Mouse (Mus musculus) ZHBTc4 (cell line): Measurements from ENCODE around the gene Gm27027.
A peak's percentile ranks its signal among the peaks of the same experiment; 100 is the strongest.

Experiments used
- DNase-seq: peaks from one replicate; pipeline ENCODE4 v3.0.0-alpha.2; 2011; ENCODE audit warnings: low read depth, low spot score

Gm27027 gene

DNA sequence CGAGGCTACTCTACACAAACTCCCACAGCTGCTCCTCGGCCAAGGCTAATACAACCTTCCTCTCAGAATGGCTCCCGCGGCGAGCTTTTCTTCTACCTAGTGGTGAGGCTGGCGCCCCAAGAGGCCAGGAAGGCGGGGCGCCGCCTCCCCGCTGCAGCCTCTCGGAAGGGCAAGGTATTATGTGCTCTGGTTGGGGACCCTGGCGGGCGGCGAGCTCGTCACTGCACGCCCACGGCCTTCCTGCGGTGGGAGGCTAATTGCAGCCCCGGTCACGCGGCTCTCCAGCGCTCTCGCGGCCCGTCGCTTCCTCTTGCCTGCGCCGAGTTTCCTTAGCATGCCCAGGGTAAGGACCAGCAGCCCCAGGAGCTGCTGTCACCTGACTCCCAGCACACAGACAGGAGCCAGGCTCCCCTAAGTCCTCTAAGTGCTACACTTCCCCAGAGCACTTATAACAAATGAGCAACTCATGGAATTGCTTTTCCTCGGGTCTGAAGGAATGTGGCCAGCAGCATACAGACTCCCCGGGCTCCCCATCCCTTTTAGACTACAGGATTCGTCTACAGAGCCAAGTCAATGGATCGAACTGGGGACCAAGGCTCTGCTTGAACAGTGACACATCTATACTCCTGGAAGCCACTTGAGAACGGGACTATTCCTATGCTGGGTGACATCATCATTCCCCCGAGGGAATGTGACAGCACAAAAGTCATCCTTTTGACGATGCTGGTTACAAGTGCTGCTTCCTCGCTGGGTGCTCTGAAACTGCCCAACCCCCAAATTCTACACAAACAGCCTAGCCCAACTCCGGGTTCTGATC lies 19.5 kb downstream of the Gm27027 start:
- DNase-seq, result peak; percentile 66

DNA sequence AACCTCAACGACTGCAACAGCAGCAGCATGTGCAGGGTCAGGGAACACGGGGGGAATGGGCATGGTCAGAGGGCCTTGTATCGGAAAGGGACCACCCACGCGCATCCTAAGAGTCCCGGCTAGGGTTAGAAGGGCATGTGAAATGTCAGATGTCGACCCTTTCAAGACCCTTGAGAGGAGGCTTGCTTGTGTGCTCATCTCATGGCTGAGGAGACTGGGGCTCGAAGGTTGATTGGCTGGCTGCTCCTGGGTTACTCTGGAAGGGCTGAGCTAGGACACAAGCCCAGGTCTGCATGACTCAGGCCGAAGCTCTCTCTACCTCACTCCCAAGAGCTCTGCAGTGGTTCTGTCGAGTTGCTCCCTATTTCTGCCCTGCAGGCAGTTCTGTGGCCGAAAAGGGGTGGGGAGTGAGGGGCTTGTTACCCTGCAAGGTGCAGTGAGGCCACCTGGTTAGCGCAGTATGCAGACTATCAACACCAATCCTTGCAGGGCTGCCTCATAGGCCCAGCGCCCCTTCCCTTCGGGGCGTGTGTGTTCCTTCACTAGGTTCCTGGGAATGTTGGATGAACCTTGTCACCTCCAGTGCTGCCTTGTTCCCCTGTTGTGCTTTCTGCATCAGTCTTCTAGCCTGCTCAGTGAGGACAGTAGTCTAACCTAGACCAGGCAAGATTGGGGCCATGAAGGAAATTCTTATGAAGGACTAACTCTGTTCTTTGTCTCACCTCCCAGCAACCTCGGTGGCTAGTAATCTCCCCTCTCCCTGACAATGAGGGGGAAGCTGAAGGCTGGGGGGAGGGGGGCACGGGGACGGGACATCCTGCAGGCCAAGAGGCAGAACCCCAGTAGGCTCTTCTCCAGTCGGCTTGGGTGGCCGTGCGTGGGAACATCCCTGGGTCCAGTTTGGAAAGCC lies 20.4 kb downstream of the Gm27027 start:
- DNase-seq, result peak; percentile 23

GRCm38 (mm10) chr2:93975041-93975440 lies 21.1 kb downstream of the Gm27027 start:
- DNase-seq, result peak; percentile 23

DNA sequence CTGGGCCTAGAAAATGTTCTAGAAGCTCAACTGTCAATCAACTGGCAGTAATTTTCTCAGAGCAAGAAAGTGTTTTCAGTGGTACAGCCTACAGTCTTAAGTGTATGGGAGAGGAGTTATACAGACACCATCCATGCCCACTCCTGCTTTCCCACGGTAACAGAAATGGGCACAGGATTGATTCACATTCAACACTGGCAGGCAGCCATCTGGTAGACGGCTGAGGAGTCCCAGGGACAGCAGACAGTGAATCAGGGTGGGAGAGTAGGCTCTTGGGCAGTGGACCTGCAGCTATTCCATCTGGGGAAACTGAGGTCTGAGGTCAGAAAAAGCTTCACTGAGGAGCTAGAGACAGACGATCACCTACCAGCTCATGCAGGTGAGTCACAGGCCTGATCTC lies 24.5 kb downstream of the Gm27027 start:
- no peak for DNase-seq

DNA sequence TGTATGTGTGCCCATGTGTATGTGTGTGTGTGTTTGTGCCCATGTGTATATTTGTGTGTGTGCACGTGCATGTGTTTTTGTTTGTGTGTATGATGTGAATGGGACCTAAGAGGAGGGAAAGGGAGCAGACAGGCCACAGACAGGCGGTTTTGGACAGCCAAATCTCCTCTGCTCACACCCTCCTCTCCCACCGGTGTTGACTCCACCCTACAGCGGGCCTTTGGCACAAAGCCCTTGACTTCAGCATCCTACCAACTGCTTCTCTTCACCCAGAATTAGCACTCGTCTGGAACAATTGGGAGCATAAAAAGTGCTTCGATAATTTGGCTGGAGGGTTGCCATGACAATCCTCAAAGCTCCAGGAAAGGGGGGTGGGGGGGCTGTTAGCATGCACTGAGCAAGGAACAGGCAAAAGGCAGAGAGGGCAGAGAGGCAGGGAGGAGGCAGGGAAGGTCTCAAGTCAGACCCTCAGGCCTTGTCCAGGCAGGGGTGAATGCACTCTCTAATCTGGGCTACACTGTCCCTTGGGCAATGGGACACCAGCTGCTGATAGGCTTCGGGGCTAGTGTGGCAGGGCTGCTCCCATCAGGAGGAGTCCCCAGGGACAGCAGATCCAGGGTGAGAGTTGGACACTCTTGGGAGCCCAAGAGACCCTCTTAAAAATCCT lies 31.5 kb downstream of the Gm27027 start:
- DNase-seq, result no peak

- no peak for DNase-seq
Observed at GRCm38 (mm10) chr2:93963802-93964201, 32.4 kb downstream of the Gm27027 start.

GRCm38 (mm10) chr2:93961716-93962115 lies 34.4 kb downstream of the Gm27027 start:
- DNase-seq, result no peak

DNA sequence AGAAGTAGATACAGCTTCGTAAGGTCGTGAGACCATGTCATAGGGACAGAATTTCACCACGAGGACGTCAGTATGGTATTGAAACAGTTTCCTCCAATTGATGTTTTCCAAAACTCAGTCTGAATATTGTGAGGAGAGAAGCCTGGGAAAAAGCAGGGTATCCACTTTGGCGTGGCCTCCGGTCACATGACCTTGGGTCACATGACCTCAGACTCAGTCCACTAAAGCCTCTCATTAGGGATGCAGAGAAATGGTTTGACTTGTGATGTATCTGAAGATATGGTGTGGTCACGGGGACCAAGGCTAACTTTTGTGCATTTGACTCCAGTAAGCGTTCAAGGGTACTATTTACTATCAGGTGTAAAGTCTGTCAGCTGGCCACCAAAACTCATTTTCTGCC lies 36.8 kb downstream of the Gm27027 start:
- no peak for DNase-seq

DNA sequence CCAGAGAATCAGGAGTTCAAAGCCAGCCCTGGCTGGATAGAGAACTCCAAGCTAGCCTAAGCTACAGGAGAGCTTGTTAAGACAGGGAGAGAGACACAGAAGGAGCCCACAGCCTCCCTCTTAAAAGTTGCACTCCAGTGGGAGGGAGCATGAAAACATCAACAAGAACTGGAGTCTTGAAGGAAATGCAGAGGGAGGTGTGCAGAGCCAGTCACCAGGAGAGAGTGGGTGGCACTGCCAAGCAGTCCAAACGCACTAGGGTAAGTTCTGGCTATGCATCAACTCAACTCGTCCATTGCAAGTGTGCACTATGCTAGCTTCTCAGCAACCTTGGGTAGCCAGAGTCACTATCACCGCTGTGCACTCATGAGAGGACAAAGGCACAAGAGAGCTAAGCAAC lies 37.9 kb downstream of the Gm27027 start:
- DNase-seq, result no peak

- DNase-seq, result no peak
Observed at GRCm38 (mm10) chr2:93957785-93958175, 38.4 kb downstream of the Gm27027 start.

- peak; percentile 67 for DNase-seq
Observed at GRCm38 (mm10) chr2:93956908-93957784, 39.0 kb downstream of the Gm27027 start, which contains the start of gene Gm13889. Gene Gm13889 (minus strand): TSS chr2:93957201.

- peak; percentile 74 for DNase-seq
Observed at GRCm38 (mm10) chr2:93956331-93956801, 39.8 kb downstream of the Gm27027 start.

DNA sequence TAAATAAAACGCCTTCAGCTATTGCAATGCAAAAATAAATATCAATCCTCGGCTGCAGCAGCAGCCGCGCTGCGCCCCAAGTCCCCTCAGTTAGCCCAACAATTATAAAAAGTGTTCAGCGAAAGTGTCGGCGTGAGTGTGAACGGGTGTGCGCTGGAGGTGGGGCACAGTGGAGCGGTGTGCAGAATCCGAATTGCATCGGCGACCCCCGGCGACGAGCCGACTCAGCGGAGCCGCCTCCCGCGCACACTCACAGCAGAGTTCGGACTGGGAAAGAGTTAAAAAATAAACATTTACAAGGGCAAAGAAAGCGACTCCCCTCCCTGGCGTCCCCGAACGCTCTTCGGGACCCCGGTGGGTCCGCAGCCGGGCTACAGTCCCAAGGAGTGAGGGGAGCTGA lies 40.3 kb downstream of the Gm27027 start:
- no peak for DNase-seq

- peak; percentile 74 for DNase-seq
Observed at GRCm38 (mm10) chr2:93954781-93955578, 41.2 kb downstream of the Gm27027 start.

DNA sequence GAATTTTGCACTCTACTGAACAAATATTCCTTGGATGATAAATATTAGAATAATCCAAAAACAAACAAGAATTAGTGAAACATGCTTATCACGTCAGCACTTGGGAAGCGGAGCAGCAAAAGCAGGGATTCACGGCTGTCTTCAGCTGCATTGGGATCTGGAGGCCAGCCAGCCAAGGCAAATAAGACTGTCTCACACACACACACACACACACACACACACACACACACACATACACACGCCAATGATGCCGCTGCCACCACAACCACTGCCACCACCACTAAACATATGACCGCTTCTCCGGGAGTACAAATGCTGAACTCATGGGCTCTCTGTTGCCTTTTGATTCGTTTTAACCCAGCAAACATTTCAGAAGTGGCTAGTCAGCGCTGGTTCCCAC lies 42.4 kb downstream of the Gm27027 start:
- DNase-seq, result no peak

GRCm38 (mm10) chr2:93946976-93947375 lies 49.2 kb downstream of the Gm27027 start:
- DNase-seq, result no peak

- no peak for DNase-seq
Observed at GRCm38 (mm10) chr2:93944855-93945254, 51.3 kb downstream of the Gm27027 start.

GRCm38 (mm10) chr2:93944099-93944498 lies 52.1 kb downstream of the Gm27027 start:
- DNase-seq, result peak; percentile 88

DNA sequence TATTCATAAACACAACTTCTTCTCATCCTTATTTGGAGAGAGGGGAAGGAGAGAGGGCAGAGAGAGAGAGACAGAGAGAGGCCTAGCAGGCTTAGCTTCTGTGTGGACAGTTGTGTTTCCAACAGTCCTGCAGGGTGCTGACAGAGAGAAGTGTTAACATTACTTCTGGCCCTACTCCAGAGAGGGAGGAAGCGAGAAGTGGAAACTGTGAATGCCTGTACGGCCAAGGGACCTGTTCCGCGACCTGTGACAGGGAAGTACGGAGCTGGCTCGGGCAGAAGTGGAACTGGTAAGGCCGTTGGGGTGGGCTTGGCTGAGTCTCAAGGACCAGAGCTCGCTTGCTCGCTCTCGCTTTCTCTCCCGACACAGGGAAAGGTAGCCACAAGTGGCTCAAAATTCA lies 54.5 kb downstream of the Gm27027 start:
- no peak for DNase-seq

DNA sequence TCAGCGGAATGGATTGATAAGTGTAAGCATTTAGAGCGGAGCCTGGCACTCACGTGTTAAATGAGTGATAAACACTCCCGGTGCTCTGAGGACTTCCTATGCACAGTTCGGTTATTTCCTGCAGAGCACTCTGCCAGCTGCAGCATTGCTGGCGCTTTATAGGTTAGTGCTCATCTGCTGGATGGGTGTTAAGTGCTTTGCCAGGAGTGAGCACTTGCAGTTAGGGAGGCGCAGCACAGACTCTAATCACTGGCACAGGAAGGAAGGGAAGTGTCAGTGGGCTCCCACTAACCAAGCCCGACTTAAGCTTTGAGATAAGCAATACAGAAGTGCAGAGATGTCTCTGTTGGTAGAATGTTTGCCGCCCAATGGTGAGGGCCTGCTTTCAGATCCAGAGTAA lies 57.6 kb downstream of the Gm27027 start:
- DNase-seq, result no peak
